Mouse (Mus musculus) kidney, embryonic 14.5 days (tissue): Measurements from ENCODE around the gene Dip2c. TPM values are rescaled to one million over a fixed set of nuclear protein-coding genes. Genes with fewer than 3 reads are reported as not detected.

Source experiments
- ATAC-seq: fragments of 200-750 bp; cut with Nextera tagmentation; 2 replicates; pipeline ENCODE4 v1.8.0; 2017; ENCODE audit warnings: moderate number of reproducible peaks, mild to moderate bottlenecking, moderate TSS enrichment, moderate library complexity; ENCODE audit not compliant: low FRiP score, low TSS enrichment
- H3K27ac ChIP-seq: fragments of 300-500 bp; sonication (generic); 2 replicates; pipeline ENCODE4 v1.5.1; 2014; ENCODE audit warnings: low read depth, mild to moderate bottlenecking, low read length, moderate library complexity, mixed read lengths
- H3K27me3 ChIP-seq: fragments of 300-500 bp; sonication (generic); 2 replicates; pipeline ENCODE4 v1.6.1; 2014; ENCODE audit warnings: mild to moderate bottlenecking, low read length; ENCODE audit not compliant: control insufficient read depth, insufficient read depth
- H3K36me3 ChIP-seq: fragments of 300-500 bp; sonication (generic); 2 replicates; pipeline ENCODE4 v1.6.1; 2014; ENCODE audit warnings: low read length, mixed read lengths; ENCODE audit not compliant: control insufficient read depth, insufficient read depth
- H3K4me1 ChIP-seq: fragments of 300-500 bp; sonication (generic); 2 replicates; pipeline ENCODE4 v1.6.1; 2014; ENCODE audit warnings: low read length, mixed read lengths; ENCODE audit not compliant: control insufficient read depth, insufficient read depth
- H3K4me2 ChIP-seq: fragments of 300-500 bp; sonication (generic); replicated peaks from 2 replicates; pipeline ENCODE4 v1.6.1; 2014; ENCODE audit warnings: low read depth, mild to moderate bottlenecking, low read length
- H3K4me3 ChIP-seq: fragments of 300-500 bp; sonication (generic); 2 replicates; pipeline ENCODE4 v1.5.1; 2014; ENCODE audit warnings: mild to moderate bottlenecking, low read length
- H3K9ac ChIP-seq: fragments of 300-500 bp; sonication (generic); 2 replicates; pipeline ENCODE4 v1.6.1; 2014; ENCODE audit warnings: low read depth, mild to moderate bottlenecking, low read length, moderate library complexity
- H3K9me3 ChIP-seq: fragments of 300-500 bp; sonication (generic); 2 replicates; pipeline ENCODE4 v1.6.1; 2016; ENCODE audit warnings: low read length; ENCODE audit not compliant: control insufficient read depth
- WGBS: fragments of 180-500 bp; shearing (Covaris S2); extraction: QIAGEN DNeasy Blood & Tissue Kit; methylation state at CpG from one replicate; pipeline ENCODE4 v1.1.7; 2014; 5-methylcytosine and 5-hydroxymethylcytosine counted together
- polyA plus RNA-seq: library from polyadenylated mRNA; unstranded; fragments of >200 nt; fragmentation: Nextera tagmentation; extraction: Ambion mirVana; gene quantifications from 2 replicates; pipeline ENCODE4 v1.2.1, GENCODE M21; 2014

Dip2c gene
- polyA plus RNA-seq, 1 experiment from 2014 or later, result 7.3 TPM

DNA sequence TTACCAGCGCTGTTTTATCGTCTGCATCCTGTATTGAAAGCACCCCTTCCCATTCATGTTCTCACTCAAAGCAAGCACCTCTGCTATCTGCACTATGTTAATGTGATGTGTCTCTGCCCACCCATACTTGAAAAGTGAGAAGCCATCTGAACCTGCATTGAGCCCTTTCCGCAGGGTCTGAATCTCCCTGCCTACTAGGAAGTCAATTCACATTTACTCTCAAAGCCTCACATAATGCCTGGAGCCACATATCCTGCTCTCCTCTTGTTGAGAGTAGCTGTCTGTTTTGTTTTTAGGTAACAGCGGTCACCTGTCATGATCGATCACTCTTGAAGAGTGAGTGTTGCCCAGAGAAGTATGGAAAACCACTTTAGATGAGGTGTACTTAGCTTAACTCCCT is 2.3 kb downstream of the Dip2c start:
- Histone ChIP-seq H3K9ac (no peak overlapping the region), H3K27me3 (no peaks in the 10 kb centered on the region), H3K4me2 (no peak overlapping the region), H3K9me3 (no peaks in the 10 kb centered on the region), H3K4me1 (no peaks in the 10 kb centered on the region), H3K27ac (no peak overlapping the region), H3K36me3 (no peaks in the 10 kb centered on the region), H3K4me3 (no peak overlapping the region; the same call in 1 of the 2 replicates)
- 92% methylated on average over 5 of the region's 5 CpGs for WGBS
- no peak for ATAC-seq

DNA sequence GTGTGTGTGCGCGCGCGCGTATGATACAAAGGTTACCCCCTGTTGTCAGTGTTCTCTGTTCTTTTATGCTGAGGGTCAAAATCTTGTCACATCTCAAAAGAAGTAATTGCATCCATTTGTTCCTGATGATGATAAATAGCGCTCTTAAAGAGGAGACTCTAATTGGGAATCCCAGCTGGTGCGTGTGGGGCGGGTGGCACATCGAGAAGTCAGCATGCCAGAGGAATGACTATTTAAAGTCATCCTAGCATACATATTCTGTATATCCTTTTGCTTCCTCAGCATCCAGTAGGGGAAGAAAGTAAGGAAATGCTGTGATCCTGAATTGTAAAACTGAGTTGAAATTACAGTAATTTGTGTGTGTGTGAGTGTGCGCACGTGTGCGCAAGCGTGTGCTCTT is 6.7 kb downstream of the Dip2c start:
- H3K4me2 ChIP-seq, result no peak overlapping the region
- H3K4me3 ChIP-seq, result no peak overlapping the region
- no peaks in the 10 kb centered on the region for H3K4me1 ChIP-seq
- no peak for ATAC-seq
- no peaks in the 10 kb centered on the region for H3K27me3 ChIP-seq
- no peaks in the 10 kb centered on the region for H3K36me3 ChIP-seq
- no peak overlapping the region for H3K9ac ChIP-seq
- H3K9me3 ChIP-seq, result no peaks in the 10 kb centered on the region
- WGBS, result 71% methylated on average over 13 of the region's 13 CpGs
- H3K27ac ChIP-seq, result no peak overlapping the region

DNA sequence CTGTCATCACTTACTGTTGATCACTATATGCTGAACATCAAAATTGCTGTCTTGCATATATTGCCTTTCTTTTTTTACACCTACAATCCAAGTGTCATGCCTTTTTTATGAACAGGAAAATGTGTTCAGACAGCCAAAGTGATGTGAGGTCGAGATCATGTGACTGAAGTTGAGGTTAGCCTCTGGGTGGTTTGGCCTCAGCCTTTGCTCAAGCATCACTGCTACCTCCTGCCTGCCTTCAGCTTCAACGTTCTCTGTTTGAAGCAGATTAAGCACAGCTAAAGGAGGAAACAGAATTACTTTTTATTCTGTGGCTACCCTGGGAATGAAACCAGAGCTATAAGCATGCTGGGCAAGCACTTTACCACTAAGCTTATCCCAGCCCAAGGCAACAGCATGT is 13.6 kb downstream of the Dip2c start:
- no peaks in the 10 kb centered on the region for H3K9me3 ChIP-seq
- no peaks in the 10 kb centered on the region for H3K36me3 ChIP-seq
- no peak overlapping the region for H3K27ac ChIP-seq
- H3K4me1 ChIP-seq, result no peaks in the 10 kb centered on the region
- no peak overlapping the region for H3K4me3 ChIP-seq
- H3K27me3 ChIP-seq, result no peaks in the 10 kb centered on the region
- H3K9ac ChIP-seq, result no peak overlapping the region
- H3K4me2 ChIP-seq, result no peak overlapping the region
- 60% methylated on average over 2 of the region's 2 CpGs for WGBS
- ATAC-seq, result no peak

DNA sequence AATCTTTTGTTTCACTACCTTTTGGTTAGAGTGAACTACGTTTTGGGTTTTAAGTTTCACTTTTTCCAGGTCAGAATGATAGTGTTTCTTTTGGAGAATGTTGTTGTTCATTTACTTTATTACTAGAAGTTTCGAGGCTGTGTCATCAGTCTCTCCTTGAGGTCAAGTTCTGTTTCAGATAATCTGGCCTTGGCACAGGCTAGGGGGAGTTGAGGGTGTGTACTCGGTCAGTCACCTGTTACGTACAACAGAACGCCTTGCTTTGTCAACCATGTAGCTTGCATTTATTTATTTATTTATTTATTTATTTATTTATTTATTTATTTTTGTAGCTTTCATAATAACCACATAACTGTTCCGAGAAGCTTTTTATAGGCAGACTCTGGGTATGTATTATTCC is 20.0 kb downstream of the Dip2c start:
- no peaks in the 10 kb centered on the region for H3K4me1 ChIP-seq
- no peaks in the 10 kb centered on the region for H3K36me3 ChIP-seq
- no peaks in the 10 kb centered on the region for H3K27me3 ChIP-seq
- no peak overlapping the region for H3K4me2 ChIP-seq
- WGBS, result 56% methylated on average over 6 of the region's 6 CpGs
- H3K9ac ChIP-seq, result no peak overlapping the region
- no peaks in the 10 kb centered on the region for H3K9me3 ChIP-seq
- ATAC-seq, result no peak
- H3K27ac ChIP-seq, result no peak overlapping the region
- no peak overlapping the region for H3K4me3 ChIP-seq

DNA sequence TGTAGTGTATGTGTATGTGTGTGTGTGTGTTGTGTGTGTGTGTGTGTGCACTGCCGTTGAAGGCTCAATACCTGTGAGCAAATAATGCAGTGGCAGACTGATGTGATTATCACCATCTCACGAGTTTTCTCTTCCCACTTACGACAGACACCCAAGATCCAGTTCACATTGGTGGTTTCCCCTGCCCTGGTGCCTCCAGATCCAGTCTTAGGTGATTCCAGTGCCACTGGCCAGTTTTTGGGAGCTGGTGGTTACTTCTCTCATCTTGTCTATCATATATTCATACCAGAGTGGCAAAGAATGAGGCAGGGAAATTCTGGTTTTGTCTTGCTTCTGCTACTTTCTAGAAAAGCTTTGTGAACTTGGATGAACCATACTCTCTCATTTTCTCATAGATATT is 20.9 kb downstream of the Dip2c start:
- H3K4me1 ChIP-seq, result no peaks in the 10 kb centered on the region
- WGBS, result 87% methylated on average over 3 of the region's 3 CpGs
- H3K27ac ChIP-seq, result no peak overlapping the region
- no peaks in the 10 kb centered on the region for H3K9me3 ChIP-seq
- H3K9ac ChIP-seq, result no peak overlapping the region
- H3K4me2 ChIP-seq, result no peak overlapping the region
- no peak overlapping the region for H3K4me3 ChIP-seq
- H3K36me3 ChIP-seq, result no peaks in the 10 kb centered on the region
- ATAC-seq, result no peak
- H3K27me3 ChIP-seq, result no peaks in the 10 kb centered on the region

DNA sequence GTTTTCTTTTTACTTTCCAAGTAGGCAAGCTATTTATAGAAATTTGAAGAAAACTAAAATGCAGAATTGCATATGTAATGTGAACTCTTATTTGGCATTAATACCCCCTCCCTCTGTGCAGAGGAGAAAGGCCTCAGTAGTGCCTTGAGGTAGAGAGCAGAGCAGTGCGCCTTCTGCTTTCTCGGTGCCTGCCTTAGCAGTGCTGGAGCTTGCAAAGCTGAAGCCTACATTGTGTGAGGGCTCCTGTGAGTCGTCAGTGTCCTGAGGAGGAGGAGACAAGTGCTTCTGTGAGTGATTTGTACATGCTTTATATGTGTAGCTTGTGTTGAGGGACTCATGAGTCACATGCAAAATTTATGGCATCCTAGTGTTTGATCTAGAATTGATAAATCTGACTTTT is 21.4 kb downstream of the Dip2c start:
- no peaks in the 10 kb centered on the region for H3K9me3 ChIP-seq
- ATAC-seq, result no peak
- no peak overlapping the region for H3K4me2 ChIP-seq
- no peak overlapping the region for H3K27ac ChIP-seq
- no peak overlapping the region for H3K4me3 ChIP-seq
- WGBS, result 62% methylated on average over 3 of the region's 3 CpGs
- H3K27me3 ChIP-seq, result no peaks in the 10 kb centered on the region
- no peaks in the 10 kb centered on the region for H3K36me3 ChIP-seq
- H3K9ac ChIP-seq, result no peak overlapping the region
- no peaks in the 10 kb centered on the region for H3K4me1 ChIP-seq

DNA sequence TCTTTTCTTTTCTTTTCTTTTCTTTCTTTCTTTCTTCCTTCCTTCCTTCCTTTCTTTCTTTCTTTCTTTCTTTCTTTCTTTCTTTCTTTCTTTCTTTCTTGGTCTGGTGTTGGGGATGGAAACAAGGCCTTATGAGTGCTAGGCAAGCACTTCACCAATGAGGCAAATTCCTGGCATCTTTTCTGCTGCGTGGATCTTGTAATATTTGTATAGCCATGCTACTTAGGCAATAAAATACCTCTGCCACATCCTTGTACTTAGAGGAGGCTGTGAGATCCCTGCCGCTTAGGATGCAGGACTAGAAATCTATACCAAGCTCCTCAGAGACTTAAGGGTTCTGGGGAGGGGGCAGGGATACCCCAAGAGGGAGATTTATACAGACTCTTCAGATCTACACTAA is 23.3 kb downstream of the Dip2c start:
- 58% methylated on average over 2 of the region's 2 CpGs for WGBS
- H3K27ac ChIP-seq, result no peak overlapping the region
- ATAC-seq, result no peak
- no peaks in the 10 kb centered on the region for H3K9me3 ChIP-seq
- no peak overlapping the region for H3K9ac ChIP-seq
- no peaks in the 10 kb centered on the region for H3K36me3 ChIP-seq
- H3K4me3 ChIP-seq, result no peak overlapping the region
- H3K4me1 ChIP-seq, result no peaks in the 10 kb centered on the region
- no peak overlapping the region for H3K4me2 ChIP-seq
- no peaks in the 10 kb centered on the region for H3K27me3 ChIP-seq

DNA sequence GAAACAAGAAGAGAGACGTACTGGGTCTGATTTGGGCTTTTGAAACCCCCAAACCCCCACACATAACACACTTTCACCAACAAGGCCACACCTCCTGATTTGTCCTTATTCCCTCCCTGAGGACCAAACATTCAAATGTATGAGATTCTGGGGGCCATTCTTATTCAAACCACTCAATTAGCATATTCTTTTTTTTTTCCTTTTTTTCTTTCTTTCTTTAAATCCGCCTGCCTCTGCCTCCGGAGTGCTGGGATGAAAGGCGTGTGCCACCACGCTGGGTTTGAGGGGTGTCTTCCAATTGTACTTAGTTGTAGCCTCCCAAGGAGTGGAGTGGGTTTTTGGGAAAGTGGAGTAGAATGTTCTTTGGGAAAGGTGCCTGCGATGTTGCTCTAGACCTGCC is 32.5 kb downstream of the Dip2c start:
- no peaks in the 10 kb centered on the region for H3K9me3 ChIP-seq
- H3K27me3 ChIP-seq, result no peaks in the 10 kb centered on the region
- no peak for ATAC-seq
- no peak overlapping the region for H3K4me2 ChIP-seq
- no peak overlapping the region for H3K4me3 ChIP-seq
- WGBS, result 81% methylated on average over 6 of the region's 6 CpGs
- no peaks in the 10 kb centered on the region for H3K4me1 ChIP-seq
- no peak overlapping the region for H3K27ac ChIP-seq
- H3K36me3 ChIP-seq, result no peaks in the 10 kb centered on the region
- H3K9ac ChIP-seq, result no peak overlapping the region

DNA sequence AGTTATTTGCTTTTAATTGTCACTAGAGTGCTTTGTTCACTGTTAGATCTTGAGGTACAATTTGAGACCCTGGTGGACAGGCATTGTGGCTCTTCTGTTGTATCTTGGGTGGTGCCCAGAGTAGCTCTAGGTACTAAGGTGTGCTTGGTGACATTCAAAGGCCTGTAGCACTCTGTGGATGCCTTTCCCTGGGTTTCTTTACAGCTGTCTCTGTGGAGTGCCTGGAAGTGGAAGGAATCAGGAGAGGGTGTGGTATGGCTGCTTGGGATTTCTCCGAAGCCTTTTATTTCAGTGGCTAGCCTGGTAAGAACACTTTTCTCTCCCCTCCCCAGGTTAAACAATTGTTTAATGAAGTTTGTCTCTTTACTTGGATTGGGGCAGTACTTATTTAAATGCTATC is 34.5 kb downstream of the Dip2c start:
- Histone ChIP-seq H3K4me2 (no peak overlapping the region), H3K9me3 (no peaks in the 10 kb centered on the region)

DNA sequence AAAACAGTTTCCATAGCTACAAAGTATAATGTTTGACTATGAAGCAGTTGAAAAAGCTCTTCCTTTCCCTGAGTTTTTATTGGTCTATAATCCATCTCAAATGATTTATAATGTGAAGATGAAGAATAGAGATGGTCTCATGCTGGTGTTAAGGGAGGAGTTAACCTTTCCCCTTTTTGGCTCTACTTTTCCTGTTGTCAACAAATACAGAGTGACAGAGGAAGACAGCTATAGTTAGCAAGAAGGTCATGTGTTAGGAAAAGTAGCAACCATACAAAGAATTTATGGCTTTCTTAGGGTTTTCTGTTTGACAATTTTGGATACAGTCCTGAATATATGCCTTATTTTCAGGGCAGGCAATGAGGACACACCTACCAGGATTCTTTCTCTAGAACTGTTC is 36.6 kb downstream of the Dip2c start:
- no peak overlapping the region for H3K4me3 ChIP-seq
- H3K27me3 ChIP-seq, result no peaks in the 10 kb centered on the region
- ATAC-seq, result no peak
- no peaks in the 10 kb centered on the region for H3K36me3 ChIP-seq
- no peak overlapping the region for H3K4me2 ChIP-seq
- no peaks in the 10 kb centered on the region; the same call in 1 of the 2 replicates for H3K4me1 ChIP-seq
- H3K27ac ChIP-seq, result no peak overlapping the region
- no peaks in the 10 kb centered on the region for H3K9me3 ChIP-seq
- H3K9ac ChIP-seq, result no peak overlapping the region

More for the DNA sequence above, 34.5 kb downstream of the Dip2c start:
- ATAC-seq, result no peak
- Histone ChIP-seq H3K27me3 (no peaks in the 10 kb centered on the region), H3K36me3 (no peaks in the 10 kb centered on the region), H3K4me1 (no peaks in the 10 kb centered on the region; the same call in 1 of the 2 replicates), H3K9ac (no peak overlapping the region), H3K4me3 (no peak overlapping the region), H3K27ac (no peak overlapping the region)
- 100% methylated on average over 1 of the region's 1 CpGs for WGBS
